Mouse (Mus musculus) lung, embryonic 14.5 days (tissue): ENCODE measurements at regions not wholly inside any gene's neighbourhood (a gene's known extent, or its start where the extent isn't known, plus 50 kb on each side); places are given as distances from the start of the nearest gene placed in this dataset.
A peak's percentile ranks its signal among the peaks of the same experiment; 100 is the strongest.

Experiments
- ATAC-seq: fragments of 200-750 bp; cut with Nextera tagmentation; 2 replicates; pipeline ENCODE4 v1.8.0; 2017; ENCODE audit warnings: mild to moderate bottlenecking, moderate TSS enrichment, moderate library complexity; ENCODE audit not compliant: insufficient read depth
- DNase-seq: peaks from one replicate; pipeline ENCODE4 v3.0.0-alpha.2; 2015
- H3K27ac ChIP-seq: fragments of 300-500 bp; sonication (generic); 2 replicates; pipeline ENCODE4 v1.5.1; 2014; ENCODE audit warnings: low read depth, mild to moderate bottlenecking, moderate library complexity
- H3K27me3 ChIP-seq: fragments of 300-500 bp; sonication (generic); 2 replicates; pipeline ENCODE4 v1.6.1; 2014; ENCODE audit warnings: low read length, control low read depth; ENCODE audit not compliant: insufficient read depth
- H3K36me3 ChIP-seq: fragments of 300-500 bp; sonication (generic); 2 replicates; pipeline ENCODE4 v1.6.1; 2014; ENCODE audit warnings: control low read depth; ENCODE audit not compliant: insufficient read depth
- H3K4me1 ChIP-seq: fragments of 300-500 bp; sonication (generic); 2 replicates; pipeline ENCODE4 v1.6.1; 2014; ENCODE audit warnings: antibody characterized with exemption, control low read depth; ENCODE audit not compliant: insufficient read depth
- H3K4me2 ChIP-seq: fragments of 300-500 bp; sonication (generic); 2 replicates; pipeline ENCODE4 v1.6.1; 2014; ENCODE audit warnings: mild to moderate bottlenecking
- H3K4me3 ChIP-seq: fragments of 300-500 bp; sonication (generic); 2 replicates; pipeline ENCODE4 v1.5.1; 2014; ENCODE audit warnings: low read depth, low read length
- H3K9ac ChIP-seq: fragments of 300-500 bp; sonication (generic); 2 replicates; pipeline ENCODE4 v1.6.1; 2014
- H3K9me3 ChIP-seq: fragments of 300-500 bp; sonication (generic); 2 replicates; pipeline ENCODE4 v1.6.1; 2016; ENCODE audit warnings: low read depth, low read length, control low read depth
- CTCF ChIP-seq: IDR thresholded peaks from 2 replicates; pipeline ENCODE4 v1.5.1; 2016; ENCODE audit warnings: antibody characterized with exemption, low read depth
- WGBS: fragments of 180-500 bp; shearing (Covaris S2); extraction: QIAGEN DNeasy Blood & Tissue Kit; methylation state at CpG from one replicate; pipeline ENCODE4 v1.1.7; 2014; 5-methylcytosine and 5-hydroxymethylcytosine counted together

- Histone ChIP-seq H3K4me1 (no peaks in the 10 kb centered on the region), H3K4me3 (no peak overlapping the region), H3K27me3 (no peaks in the 10 kb centered on the region), H3K36me3 (no peaks in the 10 kb centered on the region), H3K27ac (no peak overlapping the region), H3K9ac (no peak overlapping the region), H3K9me3 (no peaks in the 10 kb centered on the region), H3K4me2 (no peak overlapping the region)
- peak; percentile 52 for DNase-seq
- no peak for TF ChIP-seq CTCF
- ATAC-seq, result peak; percentile 49; the same call in 1 of the 2 replicates
Measured at GRCm38 (mm10) chr16:83698181-83698580, 816.7 kb upstream of the A730009L09Rik start.

- WGBS, result 76% methylated on average over 1 of the region's 1 CpGs
- DNase-seq, result no peak
- H3K4me1 ChIP-seq, result no peaks in the 10 kb centered on the region
- TF ChIP-seq CTCF, result no peak
- no peaks in the 10 kb centered on the region for H3K9me3 ChIP-seq
- H3K4me3 ChIP-seq, result no peak overlapping the region
- ATAC-seq, result no peak
- no peaks in the 10 kb centered on the region for H3K27me3 ChIP-seq
- no peak overlapping the region for H3K27ac ChIP-seq
- H3K9ac ChIP-seq, result no peak overlapping the region
- no peaks in the 10 kb centered on the region for H3K36me3 ChIP-seq
- no peak overlapping the region for H3K4me2 ChIP-seq
Measured at GRCm38 (mm10) chr16:83702659-83703058, 812.3 kb upstream of the A730009L09Rik start.
